Mouse (Mus musculus): Measurements from ENCODE around the gene Cda. TPM values are rescaled to one million over a fixed set of nuclear protein-coding genes. Genes with fewer than 3 reads are reported as not detected.

Cda gene
- polyA plus RNA-seq, 2 experiments from 2014 or later, result not detected

- ATAC-seq, result peak; percentile 99
Measured at GRCm38 (mm10) chr4:138304340-138305104, 63.3 kb downstream of the Cda start, which contains the start of gene Ddost. Gene Ddost (plus strand): TSS chr4:138304730.

- ATAC-seq, result no peak
Measured at GRCm38 (mm10) chr4:138303742-138304141, 64.0 kb downstream of the Cda start.

- no peak for ATAC-seq
Measured at GRCm38 (mm10) chr4:138303011-138303410, 64.8 kb downstream of the Cda start.

- no peak for ATAC-seq
Measured at GRCm38 (mm10) chr4:138301271-138301780, 66.5 kb downstream of the Cda start.

GRCm38 (mm10) chr4:138293949-138294550 lies 73.7 kb downstream of the Cda start:
- no peak for ATAC-seq

GRCm38 (mm10) chr4:138293261-138293948 lies 74.4 kb downstream of the Cda start:
- ATAC-seq, result no peak

- no peak for ATAC-seq
Measured at GRCm38 (mm10) chr4:138292028-138292427, 75.8 kb downstream of the Cda start.

GRCm38 (mm10) chr4:138288691-138289090 lies 79.1 kb downstream of the Cda start:
- no peak for ATAC-seq

Other genes with a start within 250 kb of the Cda start
- gene Hp1bp3, start 151.7 kb downstream of the Cda start, polyA plus RNA-seq (2017; shearing (Covaris generic)), result 100 to 1,000 TPM; 164 to 189 TPM
- under 1 TPM in 1 of 2 experiments, not detected in 1; 0.54 TPM for gene Sh2d5, start 117.6 kb downstream of the Cda start, polyA plus RNA-seq (2017; shearing (Covaris generic))
- gene Kif17, start 117.6 kb downstream of the Cda start, polyA plus RNA-seq (2017; shearing (Covaris generic)), result under 1 TPM in 1 of 2 experiments, not detected in 1; 0.12 TPM
- gene Ddost, start 63.3 kb downstream of the Cda start, polyA plus RNA-seq (2017; shearing (Covaris generic)), result 100 to 1,000 TPM in 1 of 2 experiments, 10 to 100 TPM in 1; 92.3 to 122 TPM
- 10 to 100 TPM; 12.9 to 22.6 TPM for gene Pink1, start 41.7 kb downstream of the Cda start, polyA plus RNA-seq (2017; shearing (Covaris generic))
- not detected for gene Fam43b, start 28.5 kb upstream of the Cda start, polyA plus RNA-seq (2017; shearing (Covaris generic))
- gene Mul1, start 66.7 kb upstream of the Cda start, polyA plus RNA-seq (2017; shearing (Covaris generic)), result 10 to 100 TPM; 12.2 to 16.9 TPM
- 1 to 10 TPM in 1 of 2 experiments, under 1 TPM in 1; 0.95 to 1.2 TPM for gene Camk2n1, start 86.3 kb upstream of the Cda start, polyA plus RNA-seq (2017; shearing (Covaris generic))

Data from CD4-positive, CD25-positive, alpha-beta regulatory T cell, adult 4 months (primary cell).